Mouse (Mus musculus) embryo, embryonic 9.5 days (tissue): ENCODE measurements around the gene Sult2b1.

Experiments used
- DNase-seq: peaks from one replicate; pipeline ENCODE4 v3.0.0-alpha.2; 2017; ENCODE audit errors: extremely low spot score

The Sult2b1 gene

DNA sequence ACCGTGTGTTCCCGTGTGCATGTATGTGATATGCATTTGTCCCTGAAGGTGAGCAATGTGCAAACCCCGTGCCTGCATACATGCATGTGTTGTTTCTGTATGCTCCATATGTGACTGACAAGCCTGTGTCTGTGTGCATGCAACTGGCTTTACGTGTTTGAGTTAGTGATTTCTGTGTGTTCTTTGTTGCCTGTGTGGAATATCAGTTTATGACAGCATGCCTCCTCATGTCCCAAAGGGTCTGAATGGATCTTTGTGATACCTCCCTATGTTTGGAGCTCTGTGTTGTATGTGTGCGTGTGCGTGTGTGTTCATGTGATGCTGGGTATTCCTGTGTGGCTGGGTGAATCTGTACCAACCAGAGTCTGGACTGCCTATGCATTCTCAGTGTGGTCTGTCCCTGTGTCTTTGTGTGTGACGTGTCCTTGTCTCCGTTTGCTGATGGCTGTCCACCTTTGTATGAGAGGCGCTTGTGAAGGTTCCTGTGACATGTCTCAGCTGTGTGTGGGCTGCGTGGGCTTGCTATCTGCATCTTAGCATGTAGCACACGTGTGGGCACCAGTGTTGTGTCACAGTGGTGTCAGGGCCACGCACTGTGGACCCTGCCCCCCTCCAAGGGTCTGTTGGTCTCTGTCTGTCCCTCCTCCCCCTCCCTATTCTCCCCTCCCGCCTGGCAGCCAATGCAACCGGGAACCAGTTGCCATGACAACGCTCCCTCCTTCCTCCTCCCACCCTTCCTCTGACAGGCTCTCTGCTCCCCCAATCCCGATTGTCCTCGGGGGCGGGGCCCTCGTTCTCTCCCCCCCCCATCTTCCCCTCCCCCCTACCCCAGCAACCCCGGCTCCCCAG, at the start of gene Sult2b1:
Sult2b1 (minus strand) TSS at position 146 of the 849 bp plus-strand sequence.
- DNase-seq, result peak; percentile 91

- DNase-seq, result no peak
These were observed 49.5 kb upstream of the Sult2b1 start for GRCm38 (mm10) chr7:45833924-45834323.

- no peak for DNase-seq
These were observed 48.8 kb upstream of the Sult2b1 start for GRCm38 (mm10) chr7:45833148-45833790.

- no peak for DNase-seq
These were observed 48.0 kb upstream of the Sult2b1 start for GRCm38 (mm10) chr7:45832428-45832827.

- no peak for DNase-seq
These were observed 46.7 kb upstream of the Sult2b1 start for GRCm38 (mm10) chr7:45831128-45831525.

DNA sequence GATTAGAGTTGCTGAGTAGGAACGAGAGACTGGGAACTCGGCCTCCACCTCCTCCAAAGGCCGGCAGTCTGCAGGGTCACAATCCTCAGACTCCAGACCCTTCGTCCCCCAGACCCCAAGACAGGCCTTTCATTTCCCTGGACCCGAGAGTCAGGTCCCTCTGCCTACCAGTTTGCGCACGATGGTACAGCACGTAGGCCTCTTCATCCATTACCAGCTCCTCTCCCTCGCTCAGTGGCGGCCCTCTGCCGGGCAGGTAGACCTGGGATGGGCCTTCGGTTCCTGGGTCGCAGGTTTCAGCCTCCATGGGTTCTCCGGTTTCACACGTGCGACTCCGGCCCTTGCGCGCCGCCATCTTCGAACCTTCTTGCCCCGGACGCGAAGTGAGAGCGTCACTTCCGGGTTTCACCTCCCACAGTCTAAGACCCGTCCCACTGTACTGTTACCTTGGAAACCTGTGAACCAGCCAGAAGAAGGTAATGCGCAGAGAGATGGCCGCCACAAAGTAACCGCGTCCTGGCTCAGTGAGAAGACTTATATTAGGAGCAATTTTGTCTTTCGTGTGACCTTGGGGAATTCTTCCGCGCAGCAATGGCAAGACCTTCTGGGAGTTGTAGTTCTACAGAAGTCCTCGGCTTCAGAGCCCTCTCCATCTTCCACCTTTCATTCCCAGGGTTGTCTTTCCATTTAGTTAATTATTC, 46.1 kb upstream of the Sult2b1 start, which contains the start of gene Grwd1:
Grwd1 (minus strand) TSS at position 518 of the 701 bp plus-strand sequence.
- peak; percentile 90 for DNase-seq

- no peak for DNase-seq
These were observed 42.2 kb upstream of the Sult2b1 start for GRCm38 (mm10) chr7:45826631-45827030.

- no peak for DNase-seq
These were observed 40.1 kb upstream of the Sult2b1 start, which contains the start of gene Kcnj14 for GRCm38 (mm10) chr7:45824598-45824997. Gene Kcnj14 (minus strand): TSS chr7:45824782.

DNA sequence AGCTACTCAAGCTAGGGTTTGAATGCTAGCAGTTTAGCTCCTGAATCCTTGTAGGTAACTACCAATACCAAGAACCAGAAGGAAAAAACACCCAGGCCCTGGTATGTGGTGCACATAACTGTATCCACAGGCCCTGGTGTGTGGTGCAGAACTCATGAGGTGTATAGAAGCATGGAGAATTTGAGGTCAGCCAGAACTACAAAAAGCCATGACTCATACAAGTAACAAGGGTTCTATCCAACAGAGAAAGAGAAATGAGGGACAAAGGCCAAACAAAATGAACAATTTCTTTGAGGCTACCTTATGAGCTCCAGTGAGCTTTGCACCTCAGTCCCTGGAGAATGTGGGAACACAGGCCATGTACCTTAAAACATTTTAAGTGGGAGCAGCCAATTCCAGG, 36.4 kb upstream of the Sult2b1 start:
- no peak for DNase-seq

- DNase-seq, result no peak
These were observed 35.4 kb upstream of the Sult2b1 start for GRCm38 (mm10) chr7:45819843-45820242.

DNA sequence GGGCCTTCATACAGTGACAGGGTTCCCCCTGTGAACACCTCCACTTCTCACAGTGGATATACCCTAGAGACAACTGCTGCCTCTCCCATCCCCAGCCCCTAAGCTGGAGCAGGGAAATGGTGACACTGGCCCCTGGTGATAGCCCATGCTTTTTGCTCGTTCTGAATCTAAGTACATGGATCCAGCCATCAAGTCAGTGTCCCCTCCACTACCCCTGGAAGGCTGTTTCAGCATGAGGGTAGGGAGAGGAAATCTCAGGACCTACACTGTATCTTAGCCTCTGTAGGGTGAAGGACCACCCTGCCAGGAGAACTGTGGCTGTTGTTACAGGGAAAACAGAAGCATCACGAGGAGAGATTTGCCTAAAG, 31.5 kb upstream of the Sult2b1 start:
- no peak for DNase-seq

DNA sequence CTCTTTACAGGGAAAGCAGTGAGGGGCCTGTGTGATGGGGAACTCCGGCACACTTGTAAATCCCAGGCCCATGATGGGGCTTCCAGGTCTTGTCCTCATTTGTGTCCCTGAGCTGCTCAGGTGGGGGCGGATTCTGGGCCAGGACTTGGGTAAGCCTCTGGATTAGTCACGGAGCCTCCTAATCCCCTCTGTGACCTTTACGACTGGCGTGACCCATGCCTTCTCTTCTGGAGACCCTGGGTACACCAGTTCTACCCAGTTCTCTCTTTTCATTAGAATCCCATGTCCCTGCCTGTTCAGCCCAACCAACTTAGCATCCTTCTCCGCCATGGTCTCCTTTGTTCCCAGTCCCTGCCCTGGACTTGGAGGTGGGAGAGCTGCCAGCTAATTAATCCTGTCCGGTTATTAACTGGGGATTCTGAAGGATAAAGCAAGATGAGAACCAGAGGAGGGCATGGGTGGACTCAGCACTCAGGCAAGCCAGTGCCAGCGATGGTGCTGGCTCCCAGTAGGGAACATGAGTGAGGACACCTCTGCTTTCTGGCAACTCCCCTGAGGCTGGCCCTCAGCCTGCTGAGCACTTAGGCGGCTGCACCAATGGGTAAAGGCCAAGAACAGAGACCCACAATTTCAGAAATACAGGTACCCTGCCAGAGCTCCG, 31.0 kb upstream of the Sult2b1 start:
- no peak for DNase-seq

GRCm38 (mm10) chr7:45814841-45815240, 30.4 kb upstream of the Sult2b1 start:
- DNase-seq, result no peak

DNA sequence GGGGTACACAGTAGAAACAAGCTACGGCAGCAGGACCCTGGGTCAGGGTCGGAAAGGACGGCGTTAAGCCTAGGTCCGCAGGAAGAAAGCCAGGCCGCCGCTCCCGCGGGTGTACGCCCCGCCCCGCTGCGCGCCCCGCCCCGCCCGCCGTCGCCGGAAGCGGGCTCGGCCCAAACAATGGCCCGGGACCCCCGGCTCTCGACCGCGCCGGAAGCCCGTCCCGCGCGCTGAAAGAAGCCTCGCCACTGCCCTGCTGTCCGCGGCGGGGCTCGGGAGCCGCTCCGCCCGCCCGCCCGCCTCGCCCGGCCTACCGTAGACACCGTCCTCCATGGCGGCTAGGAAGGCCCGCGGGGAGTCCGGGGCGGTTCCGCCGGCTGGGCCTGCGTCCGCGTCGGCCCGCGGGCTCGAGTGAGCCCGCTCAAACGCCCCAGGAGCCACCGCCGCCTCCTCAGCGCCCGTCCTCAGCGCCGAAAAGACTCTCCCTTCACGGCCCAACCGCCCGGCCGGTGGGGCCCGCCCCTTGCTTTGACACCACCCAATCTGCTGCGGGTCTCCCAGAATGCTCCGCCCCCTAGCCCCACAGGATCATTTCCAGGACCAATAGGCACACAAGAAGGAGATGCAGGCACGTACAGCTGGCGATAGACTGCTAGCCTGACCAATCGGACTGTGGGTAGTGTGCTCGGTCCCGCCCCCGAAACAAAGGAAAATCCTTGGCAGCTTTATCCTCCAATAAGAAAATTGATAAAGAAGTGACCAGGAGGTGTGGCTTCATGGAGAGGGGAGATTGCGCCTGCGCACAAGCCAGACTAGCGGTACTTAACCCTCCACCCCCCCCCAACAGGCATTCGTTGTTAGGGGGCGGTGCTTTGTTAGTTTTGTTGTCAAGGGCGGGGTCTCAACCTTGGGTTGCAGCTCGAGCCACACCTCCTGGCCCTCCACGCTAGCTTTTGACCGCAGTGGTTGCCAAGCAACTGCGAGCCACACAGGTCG, 29.6 kb upstream of the Sult2b1 start, which contains the start of gene Cyth2:
Cyth2 (minus strand) TSS at position 795 of the 993 bp plus-strand sequence.
- DNase-seq, result peak; percentile 100

GRCm38 (mm10) chr7:45812921-45813320, 28.5 kb upstream of the Sult2b1 start:
- DNase-seq, result no peak

GRCm38 (mm10) chr7:45809276-45810075, 25.0 kb upstream of the Sult2b1 start:
- DNase-seq, result no peak

DNA sequence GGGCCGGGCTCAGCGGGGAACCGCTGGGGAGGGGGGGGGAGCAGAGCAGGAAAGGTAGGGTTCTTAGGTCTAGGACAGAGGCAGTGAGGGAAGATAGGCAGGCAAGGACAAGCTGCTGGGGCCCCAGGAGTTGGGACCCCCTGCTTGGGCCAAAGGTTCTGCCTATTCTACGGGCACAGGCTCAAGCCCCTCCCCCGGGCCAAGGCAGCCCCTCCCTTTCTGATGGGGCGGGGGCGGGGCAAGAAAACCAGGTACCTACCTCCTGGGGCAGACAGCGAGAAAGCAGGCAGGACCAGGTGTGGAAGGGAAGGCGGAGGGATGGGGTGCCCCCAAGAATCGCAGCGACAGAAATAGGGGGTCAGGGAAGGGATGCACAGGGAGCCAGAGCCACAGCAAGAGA, 24.0 kb upstream of the Sult2b1 start:
- no peak for DNase-seq

- no peak for DNase-seq
These were observed 21.5 kb upstream of the Sult2b1 start for GRCm38 (mm10) chr7:45805941-45806340.

GRCm38 (mm10) chr7:45802551-45802950, 18.1 kb upstream of the Sult2b1 start:
- DNase-seq, result no peak

DNA sequence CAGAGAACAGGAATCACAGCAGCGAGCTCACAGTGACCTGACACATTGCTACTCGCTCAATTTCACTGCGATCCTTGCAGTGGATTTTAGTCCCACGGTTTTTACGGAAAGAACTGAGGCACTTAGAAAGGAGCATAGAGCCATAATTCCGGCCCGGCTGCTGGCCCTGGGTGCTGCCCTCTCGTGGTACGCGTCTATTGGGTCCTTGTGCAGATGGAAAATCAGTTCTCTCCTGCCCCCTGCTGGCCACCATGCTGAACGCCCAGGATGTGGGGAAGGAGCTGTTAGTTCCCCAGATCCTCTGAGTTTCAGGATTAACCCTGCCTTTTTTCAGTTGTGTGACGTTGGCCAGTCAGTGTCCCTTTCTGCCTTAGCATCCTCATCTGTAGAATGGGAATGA, 16.9 kb upstream of the Sult2b1 start:
- peak; percentile 88 for DNase-seq
